Mouse (Mus musculus) stomach, embryonic 15.5 days (tissue): ENCODE data around the gene Ercc2. TPM values are rescaled to one million over a fixed set of nuclear protein-coding genes. Genes with fewer than 3 reads are reported as not detected.

ENCODE experiments used
- ATAC-seq: fragments of 200-750 bp; cut with Nextera tagmentation; 2 replicates; pipeline ENCODE4 v1.8.0; 2017; ENCODE audit warnings: low read depth, moderate number of reproducible peaks, moderate TSS enrichment; ENCODE audit not compliant: insufficient read depth, low FRiP score
- H3K27ac ChIP-seq: fragments of 300-500 bp; sonication (generic); 2 replicates; pipeline ENCODE4 v1.5.1; 2015; ENCODE audit warnings: mild to moderate bottlenecking, inconsistent platforms
- H3K27me3 ChIP-seq: fragments of 300-500 bp; sonication (generic); replicated peaks from 2 replicates; pipeline ENCODE4 v1.6.1; 2015; ENCODE audit warnings: inconsistent platforms
- H3K36me3 ChIP-seq: fragments of 300-500 bp; sonication (generic); 2 replicates; pipeline ENCODE4 v1.6.1; 2015; ENCODE audit warnings: inconsistent platforms
- H3K4me1 ChIP-seq: fragments of 300-500 bp; sonication (generic); 2 replicates; pipeline ENCODE4 v1.6.1; 2015; ENCODE audit warnings: inconsistent platforms
- H3K4me2 ChIP-seq: fragments of 300-500 bp; sonication (generic); 2 replicates; pipeline ENCODE4 v1.6.1; 2015; ENCODE audit warnings: mild to moderate bottlenecking, inconsistent platforms
- H3K4me3 ChIP-seq: fragments of 300-500 bp; sonication (generic); replicated peaks from 2 replicates; pipeline ENCODE4 v1.5.1; 2015; ENCODE audit warnings: inconsistent platforms
- H3K9ac ChIP-seq: fragments of 300-500 bp; sonication (generic); 2 replicates; pipeline ENCODE4 v1.6.1; 2015; ENCODE audit warnings: inconsistent platforms
- H3K9me3 ChIP-seq: fragments of 300-500 bp; sonication (generic); 2 replicates; pipeline ENCODE4 v1.6.1; 2016; ENCODE audit warnings: inconsistent platforms
- WGBS: fragments of 180-500 bp; shearing (Covaris S2); methylation state at CpG from one replicate; pipeline ENCODE4 v1.1.7; 2015; 5-methylcytosine and 5-hydroxymethylcytosine counted together
- microRNA counts: library from miRNA; unstranded; fragments of <30 nt; microRNA quantifications from one replicate; lab custom pipeline; 2016
- microRNA-seq: library from miRNA; unstranded; fragments of <30 nt; microRNA quantifications from one replicate; pipeline ENCODE4, GENCODE M21; 2016
- polyA plus RNA-seq: library from polyadenylated mRNA; unstranded; fragments of >200 nt; fragmentation: Nextera tagmentation; extraction: Ambion mirVana; gene quantifications from 2 replicates; pipeline ENCODE4 v1.2.1, GENCODE M21; 2015

Gene Ercc2
- polyA plus RNA-seq, 1 experiment from 2014 or later, result 13.5 TPM

DNA sequence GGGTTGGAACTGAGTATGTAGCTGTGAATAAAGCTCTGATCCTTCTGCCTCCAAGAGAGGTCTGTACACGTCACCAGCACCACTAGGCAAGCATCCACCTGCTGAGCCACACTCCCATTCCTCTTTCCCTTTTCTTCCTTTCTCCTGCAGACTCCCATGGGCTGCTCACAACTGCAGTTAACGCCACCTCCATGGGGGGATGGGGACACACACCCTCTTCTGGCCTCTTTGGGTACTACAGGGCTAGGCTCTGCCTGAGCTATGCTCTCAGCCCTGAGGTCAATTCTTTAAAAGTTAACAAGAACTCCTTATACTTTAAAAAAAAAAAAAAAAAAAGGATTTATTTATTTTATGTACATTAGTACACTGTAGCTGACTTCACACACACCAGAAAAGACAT lies 50.7 kb downstream of the Ercc2 start:
- H3K9ac ChIP-seq, result no peak overlapping the region
- H3K9me3 ChIP-seq, result no peaks in the 10 kb centered on the region
- H3K27me3 ChIP-seq, result no peaks in the 10 kb centered on the region
- no peak for ATAC-seq
- H3K36me3 ChIP-seq, result peaks cover 86% of the 10 kb centered on the region
- H3K4me1 ChIP-seq, result no peaks in the 10 kb centered on the region
- H3K4me2 ChIP-seq, result no peak overlapping the region
- WGBS, result 95% methylated on average over 2 of the region's 2 CpGs
- no peak overlapping the region for H3K27ac ChIP-seq
- no peak overlapping the region for H3K4me3 ChIP-seq

DNA sequence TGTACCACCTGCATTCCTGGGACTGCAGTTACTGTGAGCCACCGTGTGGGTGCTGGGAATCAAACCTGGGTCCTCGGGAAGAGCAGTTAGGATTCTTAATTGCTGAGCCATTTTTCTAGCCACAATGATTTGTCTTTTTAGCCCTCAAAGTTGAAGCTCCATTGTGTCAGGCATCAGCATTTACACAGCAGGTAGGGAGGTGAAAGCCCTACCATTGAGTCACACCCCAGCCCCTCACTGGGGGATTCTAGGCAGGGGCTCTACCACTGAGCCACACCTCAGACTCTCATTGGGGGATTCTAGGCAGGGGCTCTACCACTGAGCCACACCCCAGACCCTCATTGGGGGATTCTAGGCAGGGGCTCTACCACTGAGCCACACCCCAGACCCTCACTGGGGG lies 54.5 kb downstream of the Ercc2 start:
- no peak overlapping the region for H3K4me3 ChIP-seq
- WGBS, result 98% methylated on average over 2 of the region's 2 CpGs
- ATAC-seq, result no peak
- no peak overlapping the region for H3K27ac ChIP-seq
- H3K4me2 ChIP-seq, result no peak overlapping the region
- no peaks in the 10 kb centered on the region for H3K9me3 ChIP-seq
- H3K27me3 ChIP-seq, result no peaks in the 10 kb centered on the region
- H3K9ac ChIP-seq, result no peak overlapping the region
- peaks cover 81% of the 10 kb centered on the region for H3K36me3 ChIP-seq
- H3K4me1 ChIP-seq, result no peaks in the 10 kb centered on the region

- Histone ChIP-seq H3K4me2 (no peak overlapping the region), H3K27me3 (no peaks in the 10 kb centered on the region), H3K9ac (no peak overlapping the region), H3K4me3 (no peak overlapping the region), H3K4me1 (no peaks in the 10 kb centered on the region), H3K36me3 (peaks cover 80% of the 10 kb centered on the region), H3K9me3 (no peaks in the 10 kb centered on the region), H3K27ac (no peak overlapping the region)
- ATAC-seq, result no peak
- WGBS, result 87% methylated on average over 9 of the region's 9 CpGs
These were observed 55.2 kb downstream of the Ercc2 start for GRCm38 (mm10) chr7:19437048-19437447.

- Histone ChIP-seq H3K4me2 (no peak overlapping the region), H3K27me3 (no peaks in the 10 kb centered on the region), H3K4me1 (no peaks in the 10 kb centered on the region), H3K36me3 (peaks cover 62% of the 10 kb centered on the region), H3K27ac (no peak overlapping the region), H3K4me3 (no peak overlapping the region), H3K9ac (no peak overlapping the region), H3K9me3 (no peaks in the 10 kb centered on the region)
- WGBS, result 75% methylated on average over 9 of the region's 9 CpGs
- no peak for ATAC-seq
These were observed 59.8 kb downstream of the Ercc2 start for GRCm38 (mm10) chr7:19441448-19442091.

- Histone ChIP-seq H3K27me3 (no peaks in the 10 kb centered on the region), H3K4me2 (no peak overlapping the region), H3K9ac (no peak overlapping the region), H3K36me3 (peaks cover 53% of the 10 kb centered on the region), H3K4me3 (no peak overlapping the region), H3K9me3 (no peaks in the 10 kb centered on the region), H3K4me1 (no peaks in the 10 kb centered on the region), H3K27ac (no peak overlapping the region)
- no peak for ATAC-seq
- 32% methylated on average over 3 of the region's 3 CpGs for WGBS
These were observed 61.5 kb downstream of the Ercc2 start for GRCm38 (mm10) chr7:19443344-19443743.

DNA sequence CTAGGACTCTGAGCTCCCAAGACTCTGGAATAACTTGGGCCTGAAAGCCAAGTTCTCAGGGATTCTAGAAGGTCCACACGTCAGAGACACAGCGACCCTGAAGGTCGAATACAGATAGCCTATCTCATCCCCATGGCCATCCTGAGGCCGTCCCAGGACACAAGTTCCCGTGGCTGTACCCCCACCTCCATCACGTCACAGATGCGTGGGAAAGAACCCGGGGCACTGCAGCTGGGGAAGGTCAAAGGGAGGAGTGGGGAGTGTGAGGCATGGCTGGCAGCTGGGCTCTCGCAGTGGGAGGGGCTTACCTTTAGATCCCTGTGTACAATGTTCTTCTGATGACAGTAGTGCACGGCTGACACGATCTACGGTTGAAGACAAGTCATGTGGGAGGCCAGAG lies 63.0 kb downstream of the Ercc2 start:
- peak; percentile 37; the same call in 1 of the 2 replicates for ATAC-seq
- no peak overlapping the region for H3K4me3 ChIP-seq
- peaks cover 60% of the 10 kb centered on the region for H3K36me3 ChIP-seq
- H3K27me3 ChIP-seq, result no peaks in the 10 kb centered on the region
- H3K9ac ChIP-seq, result no peak overlapping the region
- no peak overlapping the region for H3K4me2 ChIP-seq
- WGBS, result 76% methylated on average over 12 of the region's 12 CpGs
- H3K9me3 ChIP-seq, result no peaks in the 10 kb centered on the region
- H3K27ac ChIP-seq, result no peak overlapping the region
- no peaks in the 10 kb centered on the region for H3K4me1 ChIP-seq

MicroRNAs encoded within 50 kb of the gene (microRNA counts, 519-probe panel; counts per million panel counts)
- not detected for microRNA mmu-miR-343 (lab: Ali Mortazavi, UCI)

Small RNA genes within 50 kb of the gene (microRNA-seq; reads per million reads assigned to microRNA genes)
- gene Mir343, result not detected

Other genes with a start within 250 kb of the Ercc2 start
- gene Qpctl, start 232.7 kb upstream of the Ercc2 start, polyA plus RNA-seq, result 13.5 and 14.7 TPM in 2 replicates
- gene Snrpd2, start 232.3 kb upstream of the Ercc2 start, polyA plus RNA-seq, result 131 and 141 TPM in 2 replicates
- gene Gipr, start 215.9 kb upstream of the Ercc2 start, polyA plus RNA-seq, result 2.3 and 2.9 TPM in 2 replicates
- 10.6 and 10.7 TPM in 2 replicates for gene Eml2, start 205.6 kb upstream of the Ercc2 start, polyA plus RNA-seq
- gene Gpr4, start 169.5 kb upstream of the Ercc2 start, polyA plus RNA-seq, result 1.5 and 1.6 TPM in 2 replicates
- gene Opa3, start 153.7 kb upstream of the Ercc2 start, polyA plus RNA-seq, result 32.3 and 34.5 TPM in 2 replicates
- 106 and 111 TPM in 2 replicates for gene Vasp, start 110.2 kb upstream of the Ercc2 start, polyA plus RNA-seq
- gene Ppm1n, start 101.9 kb upstream of the Ercc2 start, polyA plus RNA-seq, result 0.21 and 0.33 TPM in 2 replicates
- 10.6 and 13.9 TPM in 2 replicates for gene Rtn2, start 99.4 kb upstream of the Ercc2 start, polyA plus RNA-seq
- 0.12 and 0.17 TPM in 2 replicates for gene Fosb, start 72.0 kb upstream of the Ercc2 start, polyA plus RNA-seq
- gene Ercc1, start 37.2 kb upstream of the Ercc2 start, polyA plus RNA-seq, result 63.7 and 66.5 TPM in 2 replicates
- 24.9 and 26.1 TPM in 2 replicates for gene Cd3eap, start 22.5 kb upstream of the Ercc2 start, polyA plus RNA-seq
- gene Ppp1r13l, start 22.3 kb upstream of the Ercc2 start, polyA plus RNA-seq, result 7.8 and 8.9 TPM in 2 replicates
- 9.7 and 10.4 TPM in 2 replicates for gene Klc3, start 22.1 kb downstream of the Ercc2 start, polyA plus RNA-seq
- gene Ckm, start 22.8 kb downstream of the Ercc2 start, polyA plus RNA-seq, result 17.4 and 19.1 TPM in 2 replicates
- gene Mark4, start 76.8 kb downstream of the Ercc2 start, polyA plus RNA-seq, result 7.8 and 7.9 TPM in 2 replicates
- 0.94 and 1.3 TPM in 2 replicates for gene Exoc3l2, start 81.3 kb downstream of the Ercc2 start, polyA plus RNA-seq
- gene Bloc1s3, start 126.4 kb downstream of the Ercc2 start, polyA plus RNA-seq, result 2.2 and 2.4 TPM in 2 replicates
- 103 and 105 TPM in 2 replicates for gene Trappc6a, start 126.4 kb downstream of the Ercc2 start, polyA plus RNA-seq
- gene Nkpd1, start 135.8 kb downstream of the Ercc2 start, polyA plus RNA-seq, result 0.30 and 0.83 TPM in 2 replicates
- gene Ppp1r37, start 181.1 kb downstream of the Ercc2 start, polyA plus RNA-seq, result 25.3 and 28.2 TPM in 2 replicates
- gene Zfp296, start 195.3 kb downstream of the Ercc2 start, polyA plus RNA-seq, result 1.7 and 2.6 TPM in 2 replicates
- gene Gemin7, start 195.6 kb downstream of the Ercc2 start, polyA plus RNA-seq, result 143 and 157 TPM in 2 replicates
- gene Clasrp, start 222.5 kb downstream of the Ercc2 start, polyA plus RNA-seq, result 44.8 and 48.3 TPM in 2 replicates
- 9.0 and 10.1 TPM in 2 replicates for gene Relb, start 247.4 kb downstream of the Ercc2 start, polyA plus RNA-seq